Mouse (Mus musculus) heart, embryonic 14.5 days (tissue): ENCODE results near the gene Cdk9. TPM values are rescaled to one million over a fixed set of nuclear protein-coding genes. Genes with fewer than 3 reads are reported as not detected.
A peak's percentile ranks its signal among the peaks of the same experiment; 100 is the strongest.

Source experiments
- microRNA counts: library from miRNA; unstranded; fragments of <30 nt; microRNA quantifications from one replicate; lab custom pipeline; 2016
- microRNA-seq: library from miRNA; unstranded; fragments of <30 nt; microRNA quantifications from one replicate; pipeline ENCODE4, GENCODE M21; 2016
- polyA plus RNA-seq: library from polyadenylated mRNA; unstranded; fragments of >200 nt; fragmentation: Nextera tagmentation; extraction: Ambion mirVana; gene quantifications from 2 replicates; pipeline ENCODE4 v1.2.1, GENCODE M21; 2014

Gene Cdk9
- polyA plus RNA-seq, 1 experiment from 2014 or later: 45.3 TPM

MicroRNAs encoded within 50 kb of the gene (microRNA counts, 519-probe panel; counts per million panel counts)
- microRNA mmu-miR-2861 (lab: Ali Mortazavi, UCI): 322 counts per million, percentile 70 among the panel's probes with 10 or more counts

Small RNA genes within 50 kb of the gene (microRNA-seq; reads per million reads assigned to microRNA genes)
- not detected for gene Gm47291
- not detected for gene Mir2861
- not detected for gene Mir3960
- gene Mir8093: not detected

Other genes with a start within 250 kb of the Cdk9 start
- gene Fam102a, start 177.7 kb downstream of the Cdk9 start, polyA plus RNA-seq: 5.8 and 6.3 TPM in 2 replicates
- 72.9 and 85.0 TPM in 2 replicates for gene Dpm2, start 142.2 kb downstream of the Cdk9 start, polyA plus RNA-seq
- gene Pip5kl1, start 138.3 kb downstream of the Cdk9 start, polyA plus RNA-seq: 0.19 TPM in 1 of 2 replicates, not detected in the other
- 0.13 TPM in 1 of 2 replicates, not detected in the other for gene 9430097D07Rik, start 137.4 kb downstream of the Cdk9 start, polyA plus RNA-seq
- gene St6galnac4, start 126.0 kb downstream of the Cdk9 start, polyA plus RNA-seq: 33.4 and 35.7 TPM in 2 replicates
- gene St6galnac6, start 113.4 kb downstream of the Cdk9 start, polyA plus RNA-seq: 11.0 and 12.2 TPM in 2 replicates
- 336 and 355 TPM in 2 replicates for gene Ak1, start 91.3 kb downstream of the Cdk9 start, polyA plus RNA-seq
- gene Eng, start 66.5 kb downstream of the Cdk9 start, polyA plus RNA-seq: 146 and 148 TPM in 2 replicates
- 12.1 and 12.2 TPM in 2 replicates for gene Fpgs, start 8.9 kb downstream of the Cdk9 start, polyA plus RNA-seq
- gene Sh2d3c, start 8.0 kb upstream of the Cdk9 start, polyA plus RNA-seq: 23.7 and 27.7 TPM in 2 replicates
- gene 6330409D20Rik, start 27.9 kb upstream of the Cdk9 start, polyA plus RNA-seq: 0.68 TPM in 1 of 2 replicates, not detected in the other
- 38.0 and 42.7 TPM in 2 replicates for gene Tor2a, start 44.2 kb upstream of the Cdk9 start, polyA plus RNA-seq
- 0.22 TPM in 1 of 2 replicates, not detected in the other for gene Ttc16, start 62.6 kb upstream of the Cdk9 start, polyA plus RNA-seq
- gene Ptrh1, start 62.7 kb upstream of the Cdk9 start, polyA plus RNA-seq: 2.6 and 3.6 TPM in 2 replicates
- 0.35 and 0.36 TPM in 2 replicates for gene Cfap157, start 71.4 kb upstream of the Cdk9 start, polyA plus RNA-seq
- 28.7 and 29.7 TPM in 2 replicates for gene Stxbp1, start 134.2 kb upstream of the Cdk9 start, polyA plus RNA-seq
- 18.1 and 25.1 TPM in 2 replicates for gene Fam129b, start 163.0 kb upstream of the Cdk9 start, polyA plus RNA-seq
- gene Rpl12, start 248.5 kb upstream of the Cdk9 start, polyA plus RNA-seq: 112 and 129 TPM in 2 replicates
- gene Lrsam1, start 248.5 kb upstream of the Cdk9 start, polyA plus RNA-seq: 6.3 and 7.4 TPM in 2 replicates